Mouse (Mus musculus): Measurements from ENCODE around the gene Rplp1.

GRCm38 (mm10) chr9:61917436-61917835 is 3.1 kb upstream of the Rplp1 start:
- no peak for TF ChIP-seq CTCF (IDR thresholded peaks at IDR 0.05; ENCODE audit: extremely low read depth, insufficient read length, insufficient replicate concordance, low read depth, low read length)
- no peak for TF ChIP-seq POLR2A (IDR thresholded peaks at IDR 0.05; ENCODE audit: low read depth, low read length)
